Mouse (Mus musculus): ENCODE results near the gene Abca17. TPM values are rescaled to one million over a fixed set of nuclear protein-coding genes. Genes with fewer than 3 reads are reported as not detected.
A peak's percentile ranks its signal among the peaks of the same experiment; 100 is the strongest.

Gene Abca17
- polyA plus RNA-seq, 1 experiment from 2014 or later: not detected

- H3K9ac ChIP-seq (replicated peaks): no peak overlapping the region
- no peak overlapping the region for H3K27ac ChIP-seq
- H3K27me3 ChIP-seq: peaks cover 19% of the 10 kb centered on the region
- H3K9me3 ChIP-seq: no peaks in the 10 kb centered on the region
- peaks cover 6% of the 10 kb centered on the region for H3K4me1 ChIP-seq (replicated peaks)
- WGBS: 50% methylated on average over 7 of the region's 7 CpGs
- H3K4me2 ChIP-seq: no peak overlapping the region
- no peak overlapping the region for H3K4me3 ChIP-seq (replicated peaks)
- H3K36me3 ChIP-seq: no peaks in the 10 kb centered on the region
- no peak for ATAC-seq (ENCODE audit: insufficient number of reproducible peaks, insufficient read depth, low FRiP score, low TSS enrichment, low read depth)
These were observed 4.0 kb downstream of the Abca17 start for GRCm38 (mm10) chr17:24346831-24347230.

GRCm38 (mm10) chr17:24344672-24345071, 6.2 kb downstream of the Abca17 start:
- no peaks in the 10 kb centered on the region for H3K36me3 ChIP-seq
- H3K27me3 ChIP-seq: no peaks in the 10 kb centered on the region
- no peak overlapping the region for H3K27ac ChIP-seq
- no peaks in the 10 kb centered on the region for H3K4me1 ChIP-seq (replicated peaks)
- WGBS: 84% methylated on average over 8 of the region's 8 CpGs
- H3K4me2 ChIP-seq: no peak overlapping the region
- no peaks in the 10 kb centered on the region for H3K9me3 ChIP-seq
- no peak for ATAC-seq (ENCODE audit: insufficient number of reproducible peaks, insufficient read depth, low FRiP score, low TSS enrichment, low read depth)
- no peak overlapping the region for H3K9ac ChIP-seq (replicated peaks)
- no peak overlapping the region for H3K4me3 ChIP-seq (replicated peaks)

GRCm38 (mm10) chr17:24327656-24328055, 23.2 kb downstream of the Abca17 start:
- Histone ChIP-seq H3K9ac (replicated peaks) (no peak overlapping the region), H3K4me1 (replicated peaks) (no peaks in the 10 kb centered on the region), H3K9me3 (no peaks in the 10 kb centered on the region), H3K4me2 (no peak overlapping the region), H3K36me3 (no peaks in the 10 kb centered on the region), H3K27ac (no peak overlapping the region), H3K4me3 (replicated peaks) (no peak overlapping the region), H3K27me3 (no peaks in the 10 kb centered on the region)
- no peak for ATAC-seq (ENCODE audit: insufficient number of reproducible peaks, insufficient read depth, low FRiP score, low TSS enrichment, low read depth)
- 81% methylated on average over 7 of the region's 7 CpGs for WGBS

GRCm38 (mm10) chr17:24325051-24325450, 25.8 kb downstream of the Abca17 start:
- Histone ChIP-seq H3K4me1 (replicated peaks) (no peaks in the 10 kb centered on the region), H3K9ac (replicated peaks) (no peak overlapping the region), H3K4me3 (replicated peaks) (no peak overlapping the region), H3K27ac (no peak overlapping the region), H3K36me3 (no peaks in the 10 kb centered on the region), H3K4me2 (no peak overlapping the region), H3K27me3 (no peaks in the 10 kb centered on the region), H3K9me3 (peaks cover 8% of the 10 kb centered on the region; the same call in 1 of the 2 replicates)
- WGBS: 89% methylated on average over 10 of the region's 10 CpGs
- no peak for ATAC-seq (ENCODE audit: insufficient number of reproducible peaks, insufficient read depth, low FRiP score, low TSS enrichment, low read depth)

DNA sequence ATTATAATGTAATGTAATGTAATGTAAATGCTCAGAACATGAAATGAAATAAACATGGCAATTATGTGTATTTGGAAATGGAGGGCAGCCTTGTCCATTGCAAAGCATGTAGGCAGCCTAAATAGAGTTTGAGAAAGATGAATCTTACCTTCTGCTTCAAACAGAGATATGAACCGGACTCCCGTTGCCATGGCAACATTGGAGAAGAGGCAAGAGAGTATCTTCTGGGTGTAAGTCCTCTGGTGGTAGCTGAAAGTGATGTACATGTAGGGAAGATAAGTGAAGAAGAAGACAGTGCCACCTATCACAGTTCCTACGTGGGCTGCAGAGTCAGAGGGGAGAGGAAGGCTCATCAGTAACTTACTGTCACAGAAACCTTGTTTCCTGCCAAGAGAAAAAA, 30.0 kb downstream of the Abca17 start:
- H3K4me2 ChIP-seq: no peak overlapping the region
- WGBS: 89% methylated on average over 3 of the region's 3 CpGs
- H3K9me3 ChIP-seq: peaks cover 8% of the 10 kb centered on the region; the same call in 1 of the 2 replicates
- H3K4me3 ChIP-seq (replicated peaks): no peak overlapping the region
- ATAC-seq (ENCODE audit: insufficient number of reproducible peaks, insufficient read depth, low FRiP score, low TSS enrichment, low read depth): no peak
- H3K36me3 ChIP-seq: no peaks in the 10 kb centered on the region
- H3K9ac ChIP-seq (replicated peaks): no peak overlapping the region
- H3K27ac ChIP-seq: no peak overlapping the region
- no peaks in the 10 kb centered on the region for H3K27me3 ChIP-seq
- H3K4me1 ChIP-seq (replicated peaks): no peaks in the 10 kb centered on the region

DNA sequence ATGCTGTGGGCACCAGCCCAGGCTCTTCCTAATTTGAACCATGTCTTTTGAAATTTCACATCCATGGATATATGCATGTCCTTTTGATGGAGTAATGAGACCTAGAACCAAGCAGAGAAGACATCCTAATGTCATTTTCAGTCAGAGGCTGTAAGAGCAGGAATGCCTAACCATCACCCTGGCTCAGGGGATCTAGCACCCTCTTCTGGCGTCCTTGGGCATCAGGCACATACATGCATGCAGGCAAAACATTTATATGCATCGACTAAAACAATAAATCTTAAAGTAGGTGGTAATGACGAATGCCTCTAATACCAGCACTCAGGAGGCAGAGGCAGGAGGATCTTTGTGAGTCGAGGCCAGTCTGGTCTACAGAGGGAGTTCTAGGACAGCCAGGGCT, 43.4 kb downstream of the Abca17 start:
- WGBS: 46% methylated on average over 4 of the region's 4 CpGs
- H3K4me2 ChIP-seq: no peak overlapping the region
- H3K27me3 ChIP-seq: no peaks in the 10 kb centered on the region
- H3K36me3 ChIP-seq: no peaks in the 10 kb centered on the region
- H3K4me3 ChIP-seq (replicated peaks): no peak overlapping the region
- no peak overlapping the region for H3K27ac ChIP-seq
- H3K9ac ChIP-seq (replicated peaks): no peak overlapping the region
- H3K4me1 ChIP-seq (replicated peaks): no peaks in the 10 kb centered on the region
- no peaks in the 10 kb centered on the region for H3K9me3 ChIP-seq
- ATAC-seq (ENCODE audit: insufficient number of reproducible peaks, insufficient read depth, low FRiP score, low TSS enrichment, low read depth): no peak

DNA sequence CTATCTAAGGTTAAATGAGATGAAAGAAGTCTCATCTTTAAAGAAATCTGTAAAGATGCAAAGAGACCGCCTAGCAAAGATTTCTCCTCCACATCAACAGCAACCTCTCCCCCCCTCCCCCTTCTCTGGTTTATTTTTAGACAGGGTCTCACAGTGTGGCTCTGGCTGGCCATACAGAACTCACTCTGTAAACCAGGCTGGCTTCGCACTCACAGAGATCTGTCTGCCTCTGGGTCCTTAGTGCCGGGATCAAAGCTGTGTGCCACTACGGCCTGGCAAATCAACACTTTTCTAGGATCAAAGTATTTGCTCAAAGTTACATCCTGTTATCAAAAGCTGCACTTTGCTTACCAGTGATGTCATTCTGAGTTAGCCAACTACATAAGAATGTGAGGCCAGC, 50.2 kb downstream of the Abca17 start:
- ATAC-seq (ENCODE audit: insufficient number of reproducible peaks, insufficient read depth, low FRiP score, low TSS enrichment, low read depth): no peak
- no peaks in the 10 kb centered on the region for H3K27me3 ChIP-seq
- no peak overlapping the region for H3K4me2 ChIP-seq
- no peaks in the 10 kb centered on the region for H3K4me1 ChIP-seq (replicated peaks)
- H3K9ac ChIP-seq (replicated peaks): no peak overlapping the region
- WGBS: 73% methylated on average over 4 of the region's 4 CpGs
- no peaks in the 10 kb centered on the region; the same call in 1 of the 2 replicates for H3K9me3 ChIP-seq
- H3K4me3 ChIP-seq (replicated peaks): no peak overlapping the region
- H3K36me3 ChIP-seq: no peaks in the 10 kb centered on the region
- H3K27ac ChIP-seq: no peak overlapping the region

- no peak for ATAC-seq (ENCODE audit: insufficient number of reproducible peaks, insufficient read depth, low FRiP score, low TSS enrichment, low read depth)
- Histone ChIP-seq H3K36me3 (no peaks in the 10 kb centered on the region), H3K27me3 (no peaks in the 10 kb centered on the region; the same call in 1 of the 2 replicates), H3K4me1 (replicated peaks) (no peaks in the 10 kb centered on the region), H3K9ac (replicated peaks) (no peak overlapping the region), H3K27ac (no peak overlapping the region), H3K4me2 (no peak overlapping the region), H3K4me3 (replicated peaks) (no peak overlapping the region), H3K9me3 (no peaks in the 10 kb centered on the region)
- whole genome bisulfite sequencing: 83% methylated on average over 5 of the region's 5 CpGs
These were observed 61.5 kb downstream of the Abca17 start for GRCm38 (mm10) chr17:24289338-24289737.

DNA sequence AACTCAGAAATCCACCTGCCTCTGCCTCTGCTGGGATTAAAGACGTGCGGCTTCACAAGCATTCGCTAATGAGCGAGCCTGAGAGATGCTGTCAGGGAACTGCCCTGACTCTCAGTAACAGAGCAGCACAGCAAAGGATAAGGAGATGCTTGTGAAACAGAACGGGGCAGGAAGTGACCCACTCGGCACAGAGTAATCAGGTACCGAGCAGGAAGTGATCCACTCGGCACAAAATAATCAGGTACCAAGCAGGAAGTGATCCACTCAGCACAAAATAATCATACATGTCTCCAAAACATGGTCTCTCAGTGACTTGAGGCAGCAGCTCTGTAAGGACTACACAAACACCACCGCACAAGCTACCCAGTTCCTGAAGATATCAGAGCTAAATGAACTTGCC, 62.4 kb downstream of the Abca17 start:
- H3K9ac ChIP-seq (replicated peaks): no peak overlapping the region
- 84% methylated on average over 9 of the region's 9 CpGs for WGBS
- no peak overlapping the region for H3K27ac ChIP-seq
- no peak overlapping the region for H3K4me3 ChIP-seq (replicated peaks)
- H3K27me3 ChIP-seq: no peaks in the 10 kb centered on the region; the same call in 1 of the 2 replicates
- H3K36me3 ChIP-seq: no peaks in the 10 kb centered on the region
- peaks cover 2% of the 10 kb centered on the region for H3K4me1 ChIP-seq (replicated peaks)
- H3K4me2 ChIP-seq: no peak overlapping the region
- ATAC-seq (ENCODE audit: insufficient number of reproducible peaks, insufficient read depth, low FRiP score, low TSS enrichment, low read depth): no peak
- no peaks in the 10 kb centered on the region for H3K9me3 ChIP-seq

GRCm38 (mm10) chr17:24285680-24286079, 65.2 kb downstream of the Abca17 start:
- no peaks in the 10 kb centered on the region; the same call in 1 of the 2 replicates for H3K27me3 ChIP-seq
- no peak overlapping the region for H3K9ac ChIP-seq (replicated peaks)
- H3K4me1 ChIP-seq (replicated peaks): peaks cover 6% of the 10 kb centered on the region
- no peak for ATAC-seq (ENCODE audit: insufficient number of reproducible peaks, insufficient read depth, low FRiP score, low TSS enrichment, low read depth)
- WGBS: 59% methylated on average over 3 of the region's 3 CpGs
- H3K4me2 ChIP-seq: no peak overlapping the region
- H3K36me3 ChIP-seq: no peaks in the 10 kb centered on the region
- no peak overlapping the region for H3K4me3 ChIP-seq (replicated peaks)
- H3K27ac ChIP-seq: no peak overlapping the region
- H3K9me3 ChIP-seq: no peaks in the 10 kb centered on the region

DNA sequence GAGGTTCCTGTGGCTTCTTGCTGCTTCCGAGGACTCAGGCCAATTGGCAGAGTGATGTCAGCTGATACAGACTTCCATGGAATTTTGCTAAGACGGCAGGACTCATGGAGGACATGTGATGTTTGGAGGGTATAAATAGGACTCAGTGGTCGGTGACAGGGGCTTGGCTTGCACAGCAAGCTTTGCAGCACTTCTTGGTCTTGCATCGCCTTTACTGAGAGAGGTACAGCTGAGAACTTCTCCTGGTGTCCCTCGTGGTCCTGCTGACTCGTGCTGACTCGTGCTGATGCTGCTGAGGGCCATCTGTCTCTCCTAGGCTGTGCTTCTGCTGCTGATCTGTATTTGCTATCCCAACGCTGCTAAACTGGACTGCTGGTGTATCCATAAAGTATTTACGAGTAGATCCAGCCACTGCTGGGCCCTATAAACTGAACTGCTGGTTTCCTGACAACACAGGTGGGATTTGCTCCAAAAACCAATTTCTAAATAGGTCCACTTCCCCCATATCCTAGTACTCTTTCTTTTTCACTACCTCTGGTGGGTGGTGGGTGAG, 67.5 kb downstream of the Abca17 start:
- H3K4me2 ChIP-seq: 0 out of 2 replicates have a peak overlapping the region, but pooled peaks have one; percentile 16
- no peaks in the 10 kb centered on the region; the same call in 1 of the 2 replicates for H3K27me3 ChIP-seq
- H3K4me3 ChIP-seq (replicated peaks): no peak overlapping the region
- no peaks in the 10 kb centered on the region for H3K9me3 ChIP-seq
- peak; percentile 26; the same call in 1 of the 2 replicates for ATAC-seq (ENCODE audit: insufficient number of reproducible peaks, insufficient read depth, low FRiP score, low TSS enrichment, low read depth)
- no peak overlapping the region for H3K9ac ChIP-seq (replicated peaks)
- peak overlapping the region; percentile 5; the same call in 1 of the 2 replicates for H3K27ac ChIP-seq
- WGBS: 48% methylated on average over 9 of the region's 9 CpGs
- H3K36me3 ChIP-seq: no peaks in the 10 kb centered on the region
- H3K4me1 ChIP-seq (replicated peaks): peaks cover 6% of the 10 kb centered on the region

DNA sequence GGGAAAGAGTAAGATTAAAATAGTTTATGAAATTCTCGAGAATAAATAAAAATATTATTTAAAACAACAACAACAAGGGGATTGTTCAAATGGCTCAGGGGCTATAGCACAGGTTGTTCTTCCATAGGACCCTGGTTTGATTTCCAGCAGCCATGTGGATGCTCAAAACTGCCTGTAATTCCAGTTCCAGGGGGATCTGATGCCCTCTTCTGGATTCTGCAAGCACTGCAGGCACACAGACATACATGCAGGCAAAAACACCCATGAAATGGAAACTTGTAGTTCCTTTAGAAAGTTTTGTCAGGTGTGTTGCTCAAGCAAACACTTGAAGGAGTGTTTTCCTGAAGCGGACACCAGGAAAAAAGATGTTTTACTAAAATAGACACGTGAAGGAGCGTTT, 68.2 kb downstream of the Abca17 start:
- 66% methylated on average over 4 of the region's 4 CpGs for WGBS

More for the DNA sequence above, 68.2 kb downstream of the Abca17 start:
- ATAC-seq (ENCODE audit: insufficient number of reproducible peaks, insufficient read depth, low FRiP score, low TSS enrichment, low read depth): no peak
- Histone ChIP-seq H3K9me3 (0 out of 2 replicates have a peak, but pooled peaks cover 2% of the 10 kb centered on the region), H3K4me1 (replicated peaks) (peaks cover 6% of the 10 kb centered on the region), H3K4me3 (replicated peaks) (no peak overlapping the region), H3K4me2 (no peak overlapping the region), H3K9ac (replicated peaks) (no peak overlapping the region), H3K27me3 (no peaks in the 10 kb centered on the region; the same call in 1 of the 2 replicates), H3K27ac (no peak overlapping the region), H3K36me3 (no peaks in the 10 kb centered on the region)

All from limb, embryonic 12.5 days (tissue).